Mouse (Mus musculus) urinary bladder, postnatal 4 days (tissue): ENCODE data around the gene Ovca2.
A peak's percentile ranks its signal among the peaks of the same experiment; 100 is the strongest.

Experiments
- DNase-seq, 2 experiments: peaks; one replicate each; pipeline ENCODE4 v3.0.0; 2021 to 2022; ENCODE audit warnings: low spot score in 2 of 2

The Ovca2 gene

DNA sequence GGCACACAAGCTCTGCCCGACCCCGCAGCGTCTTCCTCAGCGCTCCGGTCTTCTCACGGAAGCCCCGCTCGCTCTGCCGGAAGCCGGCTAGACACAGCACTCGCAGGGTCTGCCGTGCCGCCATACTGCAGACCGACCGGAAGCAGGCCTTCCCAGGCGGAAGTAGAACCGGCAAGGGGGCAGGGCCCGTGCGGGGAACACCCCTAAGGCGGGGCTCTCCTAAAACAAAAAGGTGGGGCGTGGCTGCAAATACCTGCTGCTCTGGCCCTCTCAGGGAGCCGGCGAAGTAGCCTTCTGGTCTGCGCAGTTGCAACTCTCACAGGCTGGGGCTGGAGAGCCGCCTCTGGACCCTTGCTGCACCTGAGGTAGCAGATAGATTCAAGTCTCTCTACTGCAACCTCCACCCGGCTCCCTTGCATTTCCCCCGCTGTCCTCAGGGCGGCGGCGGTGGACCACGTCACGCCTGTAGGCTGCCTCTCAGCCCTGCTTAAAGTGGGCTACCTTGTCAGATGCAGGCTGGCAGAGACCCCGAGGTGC, at the start of gene Ovca2:
Gene Ovca2, minus strand, starts transcription at position 164 of the 537 bp plus-strand sequence.
- peak; percentile 87 to 90 for DNase-seq

DNA sequence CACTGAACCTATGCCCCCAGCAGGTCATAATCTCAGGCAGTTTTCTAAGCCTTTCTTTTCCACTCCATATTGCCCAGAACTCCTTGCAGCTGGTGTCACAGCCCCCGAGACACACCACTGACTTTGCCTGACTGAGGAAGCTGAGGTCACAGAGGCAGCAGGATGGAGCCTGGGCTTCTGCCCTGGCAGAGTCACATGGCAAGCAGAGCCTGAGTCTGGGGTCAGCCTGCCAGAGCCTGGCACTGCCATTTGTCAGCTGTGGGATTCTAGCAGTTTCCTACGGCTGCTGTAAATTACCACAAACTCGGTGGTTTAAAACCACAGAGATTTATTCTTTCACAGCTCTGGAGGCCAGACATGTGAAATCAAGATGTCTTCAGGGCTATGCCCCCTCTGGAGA, 49.0 kb upstream of the Ovca2 start:
- no peak for DNase-seq

DNA sequence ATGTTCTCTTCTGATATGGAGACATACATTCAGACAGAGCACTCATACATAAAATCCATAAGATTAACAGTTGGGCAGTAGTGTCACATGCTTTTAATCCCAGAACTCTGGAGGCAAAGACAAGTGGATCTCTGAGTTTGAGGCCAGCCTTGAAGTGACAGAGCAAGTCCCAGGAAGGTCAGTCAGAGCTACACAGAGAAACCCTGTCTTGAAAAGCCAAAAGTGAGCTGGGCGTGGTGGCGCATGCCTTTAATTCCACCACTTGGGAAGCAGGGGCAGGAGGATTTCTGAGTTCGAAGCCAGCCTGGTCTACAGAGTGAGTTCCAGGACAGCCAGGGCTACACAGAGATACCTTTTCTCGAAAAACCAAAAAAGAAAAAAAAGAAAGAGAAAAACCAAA, 46.2 kb upstream of the Ovca2 start:
- DNase-seq = no peak

DNA sequence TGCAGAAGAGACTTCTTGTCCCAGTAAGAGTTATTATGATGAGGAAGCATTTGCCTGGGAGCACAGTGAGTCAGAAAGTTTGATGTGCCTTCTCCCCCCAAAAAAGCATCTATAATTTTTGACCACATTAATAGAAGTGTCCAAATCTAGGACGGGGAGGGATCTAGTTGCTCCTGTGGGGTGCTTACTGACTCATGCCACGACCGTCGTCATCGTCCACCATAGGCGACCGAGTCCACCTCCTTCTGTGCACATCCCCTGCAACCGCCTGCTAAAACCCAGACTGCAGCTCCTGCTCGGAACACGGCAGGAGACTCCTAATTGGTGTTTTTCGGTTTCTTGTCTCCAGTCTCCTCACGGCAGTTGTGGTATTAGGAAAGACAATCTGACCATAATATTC, 45.4 kb upstream of the Ovca2 start:
- no peak for DNase-seq

DNA sequence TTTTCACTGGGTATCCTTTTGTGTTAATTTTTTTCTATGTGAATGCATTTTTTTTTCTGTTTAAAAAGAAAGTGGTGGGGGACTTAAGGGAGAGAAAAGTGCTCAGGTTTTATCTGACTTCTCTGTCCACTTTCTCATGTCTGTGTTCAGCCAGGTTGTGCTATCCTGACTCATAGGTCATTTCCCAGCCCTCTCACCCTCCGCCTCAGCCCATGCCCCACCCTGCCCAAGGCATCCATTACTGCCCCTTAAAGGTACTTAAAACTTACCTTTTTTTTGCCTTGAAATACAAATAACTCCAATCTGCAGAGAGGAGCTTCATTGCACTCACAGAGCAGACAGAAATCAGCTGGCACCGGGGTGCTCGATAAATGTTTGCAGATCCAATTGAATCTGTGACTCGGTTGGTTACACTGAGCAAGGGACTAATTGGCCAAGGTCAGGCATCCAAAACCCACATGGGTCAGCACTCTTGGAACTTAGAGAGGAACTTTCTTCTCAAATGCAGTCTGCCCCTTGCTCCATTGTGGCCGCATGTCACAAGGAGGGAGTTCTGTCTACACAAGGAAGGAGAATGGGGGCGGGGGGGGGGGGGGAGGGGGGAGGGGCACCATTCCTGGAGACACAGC, 42.0 kb upstream of the Ovca2 start:
- DNase-seq = no peak

DNA sequence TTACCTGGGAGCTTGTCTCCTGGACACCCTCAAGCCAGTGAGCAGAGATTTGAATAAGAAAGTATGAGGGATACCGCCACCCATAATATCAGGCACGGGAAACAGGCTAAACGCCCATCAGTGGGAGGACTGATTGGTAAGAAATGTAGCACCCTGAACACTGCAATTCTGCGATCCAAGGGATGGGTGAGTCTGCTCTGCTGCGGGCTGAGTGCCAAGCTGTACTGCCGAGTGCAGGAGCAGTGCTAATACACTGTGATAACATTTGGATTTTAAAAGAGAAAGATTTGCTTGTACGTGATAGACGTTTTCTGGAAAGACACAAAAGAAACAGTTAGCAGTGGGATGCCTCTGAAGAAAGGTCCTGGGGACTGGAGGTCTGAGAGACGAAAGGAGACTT, 41.5 kb upstream of the Ovca2 start:
- no peak for DNase-seq

DNA sequence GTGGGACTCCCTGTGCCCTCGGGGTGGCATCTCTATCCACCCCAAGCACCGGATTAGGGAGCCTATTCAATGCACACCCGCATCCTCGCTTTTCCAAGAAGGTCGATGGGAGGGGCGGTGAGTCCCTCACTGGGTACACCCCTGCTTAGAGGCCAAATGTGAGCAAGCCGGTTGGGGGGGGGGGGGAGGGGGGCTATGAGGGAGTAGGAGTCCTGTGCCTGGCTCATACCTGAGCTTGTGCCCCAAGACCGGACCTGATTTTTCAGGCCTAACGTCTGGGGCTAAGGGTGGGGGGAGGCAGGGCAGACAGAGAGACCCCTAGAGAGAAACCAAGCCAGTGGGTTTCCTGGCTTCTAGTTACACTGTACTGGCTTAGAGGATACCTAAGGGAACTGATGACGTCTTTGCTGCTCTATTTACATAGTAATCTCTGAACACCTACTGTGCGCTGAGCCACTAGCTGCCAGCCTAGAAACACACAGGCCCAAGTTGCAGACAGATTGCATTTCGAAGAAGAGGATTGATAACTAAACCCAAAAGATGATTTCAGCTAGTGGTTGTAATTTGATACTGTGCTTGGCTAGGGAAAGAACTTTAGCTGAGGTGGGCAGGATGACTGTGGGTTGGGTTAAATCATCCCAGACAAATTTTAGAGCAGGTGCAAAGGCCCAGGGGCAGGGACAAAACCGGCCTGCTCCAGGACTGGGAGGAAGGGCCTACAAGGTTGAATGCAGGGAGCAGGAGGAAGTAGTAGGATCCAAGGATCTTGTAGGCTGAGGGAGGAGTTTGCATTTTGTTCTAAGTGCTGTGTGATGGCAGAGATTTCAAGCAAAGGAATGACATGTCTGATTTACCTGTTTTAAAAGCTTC, 35.7 kb upstream of the Ovca2 start:
- no peak for DNase-seq

DNA sequence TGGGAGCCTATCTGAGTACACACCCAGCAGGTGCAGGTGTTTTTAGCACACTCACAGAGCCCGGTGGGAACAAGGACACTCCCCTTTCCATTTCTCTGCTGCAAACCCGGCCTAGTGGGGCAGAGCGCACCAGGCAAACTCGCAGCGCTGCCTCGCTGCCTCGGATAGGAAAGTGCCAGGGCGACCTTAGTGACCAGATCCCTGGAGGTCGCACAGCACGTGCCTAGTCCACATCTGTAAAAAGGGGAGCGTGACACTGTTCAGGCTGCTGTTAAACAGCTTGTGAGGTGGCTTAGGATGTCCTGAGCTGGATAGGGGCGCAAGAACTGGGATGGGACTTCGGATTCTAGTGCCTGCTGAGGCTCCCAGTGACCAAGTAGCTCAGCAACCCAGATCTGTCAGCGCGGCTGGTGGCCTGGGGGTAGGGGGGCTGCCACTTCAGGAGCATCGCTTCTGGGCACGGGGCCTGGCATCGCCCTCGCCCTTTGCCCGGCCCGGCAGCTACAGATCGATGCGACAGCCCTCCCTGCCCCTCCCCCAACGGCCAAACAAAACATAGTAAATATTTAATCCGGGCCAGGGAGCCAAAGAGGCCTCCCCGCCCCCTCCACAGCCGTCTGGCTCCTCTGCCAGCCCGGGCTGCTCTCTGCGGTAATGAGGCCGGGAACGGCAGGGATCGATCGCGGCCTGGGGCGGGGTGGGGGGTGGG, 34.9 kb upstream of the Ovca2 start:
- DNase-seq = peak in 1 of 2 experiments; percentile 52

DNA sequence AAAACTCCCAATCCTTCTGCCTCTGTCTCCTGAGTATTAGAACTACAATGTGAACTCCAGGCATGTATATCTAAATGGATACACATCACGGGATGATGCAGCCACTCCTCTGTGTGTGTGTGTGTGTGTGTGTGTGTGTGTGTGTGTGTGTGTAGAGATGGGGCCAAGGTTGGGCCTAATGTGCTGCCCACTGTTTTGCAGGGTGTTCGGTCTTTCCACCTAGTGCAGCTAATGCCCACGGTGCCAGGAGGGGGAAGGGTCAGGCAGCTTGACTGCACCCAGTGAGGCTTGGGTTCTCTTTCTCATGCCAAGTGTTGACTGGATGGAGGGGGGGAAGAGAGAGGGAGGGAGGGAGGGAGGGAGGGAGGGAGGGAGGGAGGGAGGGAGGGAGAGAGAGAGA, 34.2 kb upstream of the Ovca2 start:
- DNase-seq = no peak

DNA sequence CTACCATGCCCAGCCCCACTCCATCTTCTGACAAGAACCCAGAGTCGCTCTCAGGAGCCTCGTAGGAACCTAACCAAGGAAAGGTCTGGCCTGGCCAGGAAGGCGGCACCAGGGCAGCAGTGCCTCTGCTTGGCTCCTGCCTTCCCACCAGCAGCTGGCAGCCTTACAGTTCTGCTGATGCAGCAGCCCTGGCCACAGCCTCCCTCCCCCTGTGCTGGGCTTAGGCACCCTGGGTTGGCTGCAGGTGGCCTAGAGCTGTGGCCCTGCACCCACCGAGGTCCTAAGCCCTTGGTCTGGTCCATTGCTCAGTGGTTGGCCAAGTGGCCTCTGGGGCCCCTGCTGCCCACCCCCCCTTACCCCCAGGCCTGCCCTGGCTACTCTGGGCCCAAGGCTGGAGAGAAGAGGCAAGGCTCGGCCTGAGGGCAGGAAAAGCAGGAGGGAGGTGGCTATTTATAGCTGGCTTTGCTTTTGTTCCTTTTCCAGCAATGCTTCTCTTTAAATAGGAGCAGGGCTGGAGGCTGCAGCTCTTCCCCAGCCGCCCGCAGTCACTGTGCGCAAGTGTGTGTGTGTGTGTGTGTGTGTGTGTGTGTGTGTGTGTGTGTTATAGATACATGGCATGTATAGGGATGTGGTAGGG, 33.5 kb upstream of the Ovca2 start:
- DNase-seq = no peak

DNA sequence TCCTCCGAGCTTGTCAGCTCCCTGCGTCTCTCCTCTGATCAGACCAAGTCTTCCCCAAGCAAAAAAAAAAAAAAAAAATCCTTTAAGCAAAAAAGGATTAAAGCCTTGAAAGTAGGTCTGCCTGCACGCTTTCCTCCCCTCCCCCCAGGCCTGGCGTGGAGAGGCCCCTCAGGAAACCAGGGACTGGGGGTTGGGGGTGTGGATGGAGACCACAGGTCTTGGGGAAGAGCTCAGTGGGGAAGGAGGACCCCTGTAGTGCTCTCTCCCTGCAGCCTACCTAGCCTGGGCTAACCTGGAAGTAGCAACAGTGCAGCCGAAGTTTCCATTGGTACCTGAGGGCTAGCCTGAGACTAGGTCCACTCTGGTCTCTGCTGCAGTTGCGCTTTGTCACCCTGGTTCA, 32.1 kb upstream of the Ovca2 start:
- DNase-seq = no peak

DNA sequence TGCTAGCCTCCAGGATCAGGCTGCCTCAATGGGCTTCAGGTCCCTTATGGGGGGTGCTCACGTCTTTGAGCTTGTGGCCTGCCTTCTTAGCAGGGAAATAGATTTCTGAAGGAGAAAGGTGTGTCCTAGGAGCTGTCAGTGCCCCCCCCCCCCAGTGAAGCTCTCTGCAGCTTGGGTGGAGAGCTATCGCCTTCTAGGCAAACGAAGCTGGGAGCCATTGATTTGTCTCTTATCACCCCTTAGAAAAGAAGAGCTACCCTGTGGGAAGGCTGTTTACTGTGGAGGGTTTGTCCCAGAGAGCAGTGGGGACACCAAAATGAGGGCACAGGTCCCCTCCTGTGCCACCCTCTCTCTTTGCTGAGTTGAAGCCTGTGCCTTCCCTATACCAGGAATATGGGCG, 31.5 kb upstream of the Ovca2 start:
- no peak for DNase-seq

DNA sequence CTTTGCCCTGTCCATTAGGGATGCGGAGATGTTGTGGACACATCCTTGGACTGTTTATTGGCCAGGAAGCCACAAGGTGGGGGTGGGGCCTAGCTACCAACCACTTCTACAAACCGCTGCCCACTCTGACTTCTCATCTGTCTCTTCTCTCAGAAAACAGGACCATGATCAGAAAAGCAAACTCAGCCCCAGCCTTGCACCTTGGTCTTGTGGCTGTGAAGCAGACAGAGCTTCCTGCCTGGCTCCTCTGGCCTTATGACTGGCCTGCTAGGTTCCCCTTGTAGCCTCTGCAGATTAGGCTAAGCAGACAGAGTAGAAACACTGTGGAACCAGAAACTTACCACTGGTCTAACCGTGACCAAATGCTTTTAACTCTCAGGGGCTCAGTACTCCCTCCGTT, 30.7 kb upstream of the Ovca2 start:
- DNase-seq = no peak

DNA sequence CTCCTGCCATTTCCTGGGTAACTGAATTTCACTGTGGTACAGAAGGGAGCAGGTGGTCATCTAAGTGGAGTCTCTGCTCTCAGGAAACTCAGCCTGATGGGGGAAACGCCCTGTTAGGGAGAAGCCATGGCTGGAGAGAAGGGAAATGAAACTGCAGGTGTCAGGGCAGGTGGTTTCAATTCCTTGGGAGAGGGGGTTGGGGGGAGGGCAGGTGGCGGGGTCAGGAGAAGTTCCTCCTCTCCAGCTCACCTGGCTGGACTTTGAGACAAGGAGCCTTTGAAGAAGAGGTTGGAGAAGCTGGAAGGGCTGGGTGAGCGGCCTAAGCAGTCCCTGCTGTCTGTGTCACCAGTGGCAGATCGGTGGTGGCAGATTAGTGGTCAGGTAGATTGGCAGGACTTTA, 27.7 kb upstream of the Ovca2 start:
- DNase-seq = no peak

DNA sequence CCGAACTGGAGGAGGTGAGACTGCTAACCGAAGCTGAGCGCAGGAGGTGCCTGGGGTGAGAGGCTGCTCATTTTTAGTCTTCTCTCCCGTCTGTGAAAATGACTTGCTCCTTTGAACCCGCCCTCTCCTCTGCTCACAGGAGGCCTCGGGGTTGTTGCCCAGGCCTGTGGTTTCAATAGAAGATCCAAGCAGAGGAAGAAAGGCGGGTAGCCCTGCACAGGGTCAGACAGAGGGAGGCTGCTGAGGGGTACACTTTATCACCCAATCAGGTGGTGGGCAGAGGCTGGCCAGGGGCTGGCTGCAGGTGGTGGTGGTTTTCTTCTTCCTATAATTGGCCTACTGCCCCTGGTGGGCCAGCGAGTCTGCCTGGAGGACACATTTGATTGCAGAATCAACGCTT, 25.8 kb upstream of the Ovca2 start:
- DNase-seq = no peak

DNA sequence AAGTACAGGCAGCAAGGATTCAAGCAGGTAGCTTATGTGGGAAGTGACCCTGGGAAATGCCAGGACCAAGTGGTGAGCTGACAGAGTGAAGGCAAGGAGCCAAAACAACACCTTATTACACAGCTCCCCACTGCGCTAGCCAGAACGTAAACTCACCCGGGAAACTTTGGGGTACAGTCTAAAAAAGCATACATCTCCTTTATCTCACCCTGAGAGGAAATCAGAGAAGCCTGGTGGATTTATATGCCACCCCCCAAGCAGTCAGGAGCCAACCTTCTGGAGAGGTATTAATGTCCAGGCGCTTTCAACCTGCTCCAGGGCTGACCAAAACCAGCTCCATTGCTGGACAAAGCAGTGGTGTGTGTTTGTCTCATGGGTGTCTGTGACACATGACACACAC, 25.3 kb upstream of the Ovca2 start:
- no peak for DNase-seq

DNA sequence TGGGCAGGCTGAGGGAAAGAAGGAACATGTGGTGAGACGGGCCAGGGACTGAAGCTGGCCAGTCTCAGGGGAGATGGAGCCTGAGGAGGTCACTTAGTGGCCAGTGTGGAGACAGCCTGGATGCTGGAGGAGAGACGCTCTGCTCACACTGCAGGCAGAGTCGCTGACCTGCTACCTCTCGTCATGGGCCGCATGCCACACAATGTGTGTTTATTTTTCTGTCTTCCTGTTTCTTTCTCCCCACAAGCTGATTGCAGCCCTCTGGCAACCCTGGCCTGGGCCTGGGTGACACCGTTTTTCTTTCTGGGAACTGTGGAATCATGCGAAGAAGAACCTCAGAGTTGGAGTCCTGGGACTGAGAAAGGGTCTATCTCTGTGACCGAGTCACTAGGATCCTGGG, 23.1 kb upstream of the Ovca2 start:
- DNase-seq = no peak

DNA sequence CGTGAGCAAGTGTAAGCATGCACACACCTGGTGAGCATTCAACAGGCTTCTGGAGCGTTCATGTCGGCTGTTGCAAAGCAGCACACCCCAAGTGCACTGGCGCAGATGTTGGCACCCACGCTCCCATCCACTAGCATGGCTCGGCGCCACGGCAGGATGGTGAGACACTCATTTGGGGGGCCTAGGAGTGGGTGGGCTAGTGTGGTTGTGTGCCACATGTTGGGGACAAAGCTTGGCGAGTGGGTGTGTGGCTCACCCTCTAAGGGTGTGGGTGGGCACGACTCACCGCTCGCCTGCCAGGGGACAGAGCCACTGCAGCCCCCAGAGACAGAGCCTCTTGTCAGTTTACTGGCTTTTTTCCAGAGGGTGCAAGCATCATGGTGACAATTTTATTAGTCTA, 22.3 kb upstream of the Ovca2 start:
- no peak for DNase-seq

DNA sequence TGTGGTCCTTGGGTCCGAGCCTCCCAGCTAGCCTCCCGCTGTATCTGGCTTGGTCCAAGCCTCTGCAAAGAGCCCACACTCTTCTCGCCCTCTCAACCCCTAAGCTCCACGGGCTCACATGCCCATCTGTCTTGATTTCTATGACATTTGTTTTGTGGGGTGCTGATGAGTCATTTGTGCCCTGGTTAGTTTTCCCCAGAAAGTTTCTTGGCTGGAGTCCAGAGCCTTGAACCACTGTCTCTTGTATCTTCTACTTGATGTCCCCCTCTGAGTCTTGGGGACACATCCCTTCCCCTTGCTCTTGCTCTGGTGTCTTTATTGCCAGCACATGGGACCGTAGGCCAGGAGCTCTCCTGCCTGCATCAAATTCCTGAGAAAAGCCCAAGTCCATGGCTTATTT, 21.3 kb upstream of the Ovca2 start:
- DNase-seq = no peak

DNA sequence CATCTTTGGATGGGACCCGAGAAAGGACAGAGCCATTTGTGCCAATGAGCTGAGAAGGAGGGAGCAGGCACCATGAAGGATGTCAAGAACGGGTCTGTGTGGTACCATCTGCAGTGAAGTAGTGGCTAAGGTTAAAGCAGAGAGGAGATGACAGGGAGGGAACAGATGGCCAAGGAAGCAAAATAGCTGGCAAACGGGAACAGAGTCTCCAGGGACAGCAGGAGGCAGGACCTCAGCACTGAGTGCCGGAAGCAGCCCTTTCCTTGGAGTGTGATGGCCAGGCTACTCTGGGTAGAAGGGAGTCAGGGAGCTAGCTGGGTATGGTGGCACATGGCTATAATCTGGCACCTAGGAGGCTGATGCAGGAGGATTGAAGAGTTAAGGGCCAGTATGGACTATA, 20.2 kb upstream of the Ovca2 start:
- no peak for DNase-seq

DNA sequence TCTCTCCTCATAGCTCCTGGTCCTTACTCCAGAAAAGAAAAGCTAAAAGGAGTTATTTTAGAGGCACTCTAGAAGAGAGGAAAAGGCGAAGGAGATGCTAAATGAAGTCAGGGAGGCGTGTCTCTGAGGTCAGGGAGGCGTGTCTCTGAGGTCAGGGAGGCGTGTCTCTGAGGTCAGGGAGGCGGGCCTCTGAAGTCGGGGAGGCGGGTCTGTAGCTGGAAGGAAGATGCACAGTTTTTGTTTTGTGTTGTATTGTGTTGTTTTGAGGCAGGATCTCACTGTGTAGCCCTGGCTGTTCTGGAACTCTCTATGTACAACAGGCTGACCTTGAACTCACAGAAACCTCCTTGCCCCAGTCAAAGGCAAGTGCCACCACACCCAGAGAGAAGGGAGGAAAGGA, 19.3 kb upstream of the Ovca2 start:
- DNase-seq = no peak

DNA sequence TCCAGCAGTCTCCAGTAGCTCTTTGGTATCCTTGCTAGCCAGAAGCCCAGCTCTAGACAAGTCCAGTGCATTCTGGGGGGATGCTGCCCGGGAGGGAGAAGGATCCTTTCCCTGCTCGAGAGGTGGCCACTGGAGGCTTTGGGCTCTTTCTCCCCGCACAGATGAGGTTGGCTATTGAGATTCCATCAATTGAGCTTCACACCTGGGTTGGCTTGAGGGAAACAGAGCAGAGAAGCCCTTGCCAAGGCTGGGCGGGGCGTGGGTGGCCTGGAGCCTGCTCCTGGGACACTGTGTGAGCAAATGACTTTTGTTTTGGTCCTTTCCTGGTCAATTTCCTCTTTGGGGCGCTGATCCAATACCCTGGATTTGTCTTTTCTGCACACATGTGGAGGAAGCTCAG, 17.5 kb upstream of the Ovca2 start:
- no peak for DNase-seq
